Mouse (Mus musculus): ENCODE results near the gene Endog. TPM values are rescaled to one million over a fixed set of nuclear protein-coding genes. Genes with fewer than 3 reads are reported as not detected.

Endog gene
- total RNA-seq, 4 experiments from 2014 or later = 93.9 to 101 (median 96.8) TPM

- DNase-seq (ENCODE audit: low spot score) = no peak
Observed at GRCm38 (mm10) chr2:30211408-30212168, 40.3 kb downstream of the Endog start.

GRCm38 (mm10) chr2:30212169-30212545 is 40.9 kb downstream of the Endog start:
- DNase-seq (ENCODE audit: low spot score) = no peak

GRCm38 (mm10) chr2:30212951-30213350 is 41.7 kb downstream of the Endog start:
- no peak for DNase-seq (ENCODE audit: low spot score)

GRCm38 (mm10) chr2:30214745-30215144 is 43.5 kb downstream of the Endog start:
- DNase-seq (ENCODE audit: low spot score) = no peak

GRCm38 (mm10) chr2:30215493-30215892 is 44.2 kb downstream of the Endog start:
- peak; percentile 55 for DNase-seq (ENCODE audit: low spot score)

- DNase-seq (ENCODE audit: low spot score) = no peak
Observed at GRCm38 (mm10) chr2:30216293-30216692, 45.0 kb downstream of the Endog start.

Other genes starting within 250 kb of the Endog start
- 10 to 100 TPM; 21.4 to 26.2 (median 24.5) TPM for gene Gle1, start 236.1 kb upstream of the Endog start, total RNA-seq (2022)
- gene Sptan1, start 205.9 kb upstream of the Endog start, total RNA-seq (2022) = 100 to 1,000 TPM; 137 to 180 (median 163) TPM
- gene Wdr34, start 122.6 kb upstream of the Endog start, total RNA-seq (2022) = 1 to 10 TPM; 6.5 to 9.2 (median 7.8) TPM
- gene Set, start 114.1 kb upstream of the Endog start, total RNA-seq (2022) = 100 to 1,000 TPM in 2 of 4 experiments, 10 to 100 TPM in 2; 98.3 to 109 (median 100) TPM
- gene Pkn3, start 93.8 kb upstream of the Endog start, total RNA-seq (2022) = 10 to 100 TPM in 2 of 4 experiments, 1 to 10 TPM in 2; 9.0 to 11.2 (median 10.1) TPM
- 1 to 10 TPM; 2.3 to 4.1 (median 3.6) TPM for gene Zdhhc12, start 77.8 kb upstream of the Endog start, total RNA-seq (2022)
- gene Zer1, start 46.9 kb upstream of the Endog start, total RNA-seq (2022) = 10 to 100 TPM; 24.9 to 27.6 (median 25.8) TPM
- gene Tbc1d13, start 37.7 kb upstream of the Endog start, total RNA-seq (2022) = 10 to 100 TPM; 14.8 to 19.9 (median 17.6) TPM
- gene Spout1, start 7.0 kb downstream of the Endog start, total RNA-seq (2022) = 1 to 10 TPM; 5.3 to 6.3 (median 6.0) TPM
- gene Kyat1, start 34.4 kb downstream of the Endog start, total RNA-seq (2022) = 10 to 100 TPM; 32.6 to 36.9 (median 34.7) TPM
- gene Lrrc8a, start 66.2 kb downstream of the Endog start, total RNA-seq (2022) = 10 to 100 TPM; 50.2 to 66.4 (median 61.0) TPM
- gene Gm28035, start 69.1 kb downstream of the Endog start, total RNA-seq (2022) = 1 to 10 TPM; 1.8 to 6.1 (median 3.6) TPM
- gene Phyhd1, start 94.7 kb downstream of the Endog start, total RNA-seq (2022) = 100 to 1,000 TPM in 3 of 4 experiments, 10 to 100 TPM in 1; 97.7 to 135 (median 112) TPM
- 1 to 10 TPM in 2 of 4 experiments, not detected in 2; 1.3 to 3.7 TPM for gene Gm28038, start 109.5 kb downstream of the Endog start, total RNA-seq (2022)
- 10 to 100 TPM; 20.8 to 25.2 (median 24.1) TPM for gene Dolk, start 114.8 kb downstream of the Endog start, total RNA-seq (2022)
- 10 to 100 TPM; 15.3 to 19.8 (median 16.4) TPM for gene Nup188, start 114.9 kb downstream of the Endog start, total RNA-seq (2022)
- 10 to 100 TPM; 37.2 to 45.5 (median 41.6) TPM for gene Sh3glb2, start 187.8 kb downstream of the Endog start, total RNA-seq (2022)
- gene Miga2, start 192.7 kb downstream of the Endog start, total RNA-seq (2022) = 10 to 100 TPM; 66.5 to 76.0 (median 71.4) TPM
- gene Dolpp1, start 220.8 kb downstream of the Endog start, total RNA-seq (2022) = 1 to 10 TPM; 5.7 to 9.8 (median 7.9) TPM
- 100 to 1,000 TPM; 490 to 636 (median 559) TPM for gene Crat, start 244.3 kb downstream of the Endog start, total RNA-seq (2022)
- 100 to 1,000 TPM in 1 of 4 experiments, 10 to 100 TPM in 3; 74.6 to 100 (median 83.0) TPM for gene Ptpa, start 244.5 kb downstream of the Endog start, total RNA-seq (2022)

Data from heart, adult 8-10 months (tissue).